Mouse (Mus musculus): ENCODE results near the gene Jup. TPM values are rescaled to one million over a fixed set of nuclear protein-coding genes. Genes with fewer than 3 reads are reported as not detected.

The Jup gene
- polyA plus RNA-seq, 1 experiment from 2014 or later, result 33.3 TPM

- H3K27me3 ChIP-seq (replicated peaks; ENCODE audit: control insufficient read depth, insufficient read depth, low read length), result no peaks in the 10 kb centered on the region
- ATAC-seq (no peak), DNase-seq (ENCODE audit: low spot score) (no peak)
- no peak overlapping the region for H3K9ac ChIP-seq (ENCODE audit: low read length)
- H3K27ac ChIP-seq (ENCODE audit: low read depth, low read length), result no peak overlapping the region
- no peak overlapping the region for H3K4me3 ChIP-seq (ENCODE audit: low read depth, low read length)
- peaks cover 3% of the 10 kb centered on the region; the same call in 1 of the 2 replicates for H3K4me1 ChIP-seq (ENCODE audit: control insufficient read depth, insufficient read depth, low read length)
- no peaks in the 10 kb centered on the region for H3K9me3 ChIP-seq (replicated peaks; ENCODE audit: control insufficient read depth, low read length)
- no peak overlapping the region for H3K4me2 ChIP-seq (ENCODE audit: low read length)
- WGBS, result 87% methylated on average over 2 of the region's 2 CpGs
- no peaks in the 10 kb centered on the region for H3K36me3 ChIP-seq (ENCODE audit: control insufficient read depth, insufficient read depth, low read length)
These were observed 5.1 kb upstream of the Jup start for GRCm38 (mm10) chr11:100402682-100403081.

GRCm38 (mm10) chr11:100402240-100402639 lies 4.7 kb upstream of the Jup start:
- WGBS, result 49% methylated on average over 6 of the region's 6 CpGs
- Histone ChIP-seq H3K36me3 (ENCODE audit: control insufficient read depth, insufficient read depth, low read length) (no peaks in the 10 kb centered on the region), H3K4me3 (ENCODE audit: low read depth, low read length) (no peak overlapping the region), H3K4me1 (ENCODE audit: control insufficient read depth, insufficient read depth, low read length) (peaks cover 3% of the 10 kb centered on the region; the same call in 1 of the 2 replicates), H3K4me2 (ENCODE audit: low read length) (no peak overlapping the region), H3K27me3 (replicated peaks; ENCODE audit: control insufficient read depth, insufficient read depth, low read length) (no peaks in the 10 kb centered on the region), H3K27ac (ENCODE audit: low read depth, low read length) (no peak overlapping the region), H3K9me3 (replicated peaks; ENCODE audit: control insufficient read depth, low read length) (no peaks in the 10 kb centered on the region), H3K9ac (ENCODE audit: low read length) (no peak overlapping the region)
- DNase-seq (ENCODE audit: low spot score) (no peak), ATAC-seq (no peak)

- H3K4me1 ChIP-seq (ENCODE audit: control insufficient read depth, insufficient read depth, low read length), result peaks cover 10% of the 10 kb centered on the region; the same call in 1 of the 2 replicates
- whole genome bisulfite sequencing, result 76% methylated on average over 6 of the region's 6 CpGs
- DNase-seq (ENCODE audit: low spot score), result no peak
These were observed 3.3 kb upstream of the Jup start for GRCm38 (mm10) chr11:100400842-100401241.

GRCm38 (mm10) chr11:100399727-100400538 lies 2.4 kb upstream of the Jup start:
- H3K27ac ChIP-seq (ENCODE audit: low read depth, low read length), result no peak overlapping the region
- DNase-seq (ENCODE audit: low spot score) (no peak), ATAC-seq (no peak)
- no peak overlapping the region for H3K4me2 ChIP-seq (ENCODE audit: low read length)
- H3K4me3 ChIP-seq (ENCODE audit: low read depth, low read length), result no peak overlapping the region
- H3K9ac ChIP-seq (ENCODE audit: low read length), result no peak overlapping the region
- no peaks in the 10 kb centered on the region for H3K36me3 ChIP-seq (ENCODE audit: control insufficient read depth, insufficient read depth, low read length)
- H3K9me3 ChIP-seq (replicated peaks; ENCODE audit: control insufficient read depth, low read length), result no peaks in the 10 kb centered on the region
- H3K4me1 ChIP-seq (ENCODE audit: control insufficient read depth, insufficient read depth, low read length), result peaks cover 13% of the 10 kb centered on the region; the same call in 1 of the 2 replicates
- WGBS, result 78% methylated on average over 12 of the region's 12 CpGs
- peaks cover 14% of the 10 kb centered on the region; the same call in 1 of the 2 replicates for H3K27me3 ChIP-seq (replicated peaks; ENCODE audit: control insufficient read depth, insufficient read depth, low read length)

More at GRCm38 (mm10) chr11:100400842-100401241, 3.3 kb upstream of the Jup start:
- no peak overlapping the region for H3K9ac ChIP-seq (ENCODE audit: low read length)
- H3K36me3 ChIP-seq (ENCODE audit: control insufficient read depth, insufficient read depth, low read length), result no peaks in the 10 kb centered on the region
- peaks cover 10% of the 10 kb centered on the region; the same call in 1 of the 2 replicates for H3K27me3 ChIP-seq (replicated peaks; ENCODE audit: control insufficient read depth, insufficient read depth, low read length)
- H3K27ac ChIP-seq (ENCODE audit: low read depth, low read length), result no peak overlapping the region
- H3K9me3 ChIP-seq (replicated peaks; ENCODE audit: control insufficient read depth, low read length), result no peaks in the 10 kb centered on the region
- H3K4me2 ChIP-seq (ENCODE audit: low read length), result no peak overlapping the region
- no peak for ATAC-seq
- no peak overlapping the region for H3K4me3 ChIP-seq (ENCODE audit: low read depth, low read length)

- H3K9ac ChIP-seq (ENCODE audit: low read length), result no peak overlapping the region
- H3K36me3 ChIP-seq (ENCODE audit: control insufficient read depth, insufficient read depth, low read length), result no peaks in the 10 kb centered on the region
- peaks cover 13% of the 10 kb centered on the region; the same call in 1 of the 2 replicates for H3K4me1 ChIP-seq (ENCODE audit: control insufficient read depth, insufficient read depth, low read length)
- no peak overlapping the region for H3K4me3 ChIP-seq (ENCODE audit: low read depth, low read length)
- H3K9me3 ChIP-seq (replicated peaks; ENCODE audit: control insufficient read depth, low read length), result no peaks in the 10 kb centered on the region
- H3K27ac ChIP-seq (ENCODE audit: low read depth, low read length), result no peak overlapping the region
- DNase-seq (ENCODE audit: low spot score) (no peak), ATAC-seq (no peak)
- H3K4me2 ChIP-seq (ENCODE audit: low read length), result no peak overlapping the region
- 81% methylated on average over 9 of the region's 9 CpGs for WGBS
- H3K27me3 ChIP-seq (replicated peaks; ENCODE audit: control insufficient read depth, insufficient read depth, low read length), result peaks cover 14% of the 10 kb centered on the region; the same call in 1 of the 2 replicates
These were observed 1.8 kb upstream of the Jup start for GRCm38 (mm10) chr11:100399320-100399719.

GRCm38 (mm10) chr11:100398517-100398916 lies 954 bp upstream of the Jup start:
- H3K9me3 ChIP-seq (replicated peaks; ENCODE audit: control insufficient read depth, low read length), result no peaks in the 10 kb centered on the region
- H3K4me3 ChIP-seq (ENCODE audit: low read depth, low read length), result no peak overlapping the region
- H3K4me1 ChIP-seq (ENCODE audit: control insufficient read depth, insufficient read depth, low read length), result peaks cover 13% of the 10 kb centered on the region; the same call in 1 of the 2 replicates
- peaks cover 14% of the 10 kb centered on the region; the same call in 1 of the 2 replicates for H3K27me3 ChIP-seq (replicated peaks; ENCODE audit: control insufficient read depth, insufficient read depth, low read length)
- H3K4me2 ChIP-seq (ENCODE audit: low read length), result no peak overlapping the region
- H3K9ac ChIP-seq (ENCODE audit: low read length), result no peak overlapping the region
- DNase-seq (ENCODE audit: low spot score) (no peak), ATAC-seq (no peak)
- no peaks in the 10 kb centered on the region for H3K36me3 ChIP-seq (ENCODE audit: control insufficient read depth, insufficient read depth, low read length)
- H3K27ac ChIP-seq (ENCODE audit: low read depth, low read length), result no peak overlapping the region
- 96% methylated on average over 7 of the region's 7 CpGs for WGBS

- H3K9me3 ChIP-seq (replicated peaks; ENCODE audit: control insufficient read depth, low read length), result no peaks in the 10 kb centered on the region
- DNase-seq (ENCODE audit: low spot score) (no peak), ATAC-seq (peak; percentile 24)
- peak overlapping the region; percentile 69 for H3K4me3 ChIP-seq (ENCODE audit: low read depth, low read length)
- peak overlapping the region; percentile 76 for H3K9ac ChIP-seq (ENCODE audit: low read length)
- WGBS, result 2% methylated on average over 42 of the region's 42 CpGs
- H3K4me1 ChIP-seq (ENCODE audit: control insufficient read depth, insufficient read depth, low read length), result peaks cover 12% of the 10 kb centered on the region; the same call in 1 of the 2 replicates
- H3K27ac ChIP-seq (ENCODE audit: low read depth, low read length), result 0 out of 2 replicates have a peak overlapping the region, but pooled peaks have one; percentile 39
- H3K27me3 ChIP-seq (replicated peaks; ENCODE audit: control insufficient read depth, insufficient read depth, low read length), result peaks cover 14% of the 10 kb centered on the region; the same call in 1 of the 2 replicates
- no peaks in the 10 kb centered on the region for H3K36me3 ChIP-seq (ENCODE audit: control insufficient read depth, insufficient read depth, low read length)
- H3K4me2 ChIP-seq (ENCODE audit: low read length), result peak overlapping the region; percentile 62
These were observed 520 bp downstream of the Jup start for GRCm38 (mm10) chr11:100396886-100397599.

- DNase-seq (ENCODE audit: low spot score), result no peak
- Histone ChIP-seq H3K9me3 (replicated peaks; ENCODE audit: control insufficient read depth, low read length) (no peaks in the 10 kb centered on the region), H3K27ac (ENCODE audit: low read depth, low read length) (no peak overlapping the region)
These were observed 1.5 kb downstream of the Jup start for GRCm38 (mm10) chr11:100395861-100396631.

More at GRCm38 (mm10) chr11:100395861-100396631, 1.5 kb downstream of the Jup start:
- H3K27me3 ChIP-seq (replicated peaks; ENCODE audit: control insufficient read depth, insufficient read depth, low read length), result peaks cover 14% of the 10 kb centered on the region; the same call in 1 of the 2 replicates
- H3K36me3 ChIP-seq (ENCODE audit: control insufficient read depth, insufficient read depth, low read length), result no peaks in the 10 kb centered on the region
- peaks cover 10% of the 10 kb centered on the region; the same call in 1 of the 2 replicates for H3K4me1 ChIP-seq (ENCODE audit: control insufficient read depth, insufficient read depth, low read length)
- peak overlapping the region; percentile 21 for H3K9ac ChIP-seq (ENCODE audit: low read length)
- WGBS, result 27% methylated on average over 17 of the region's 17 CpGs
- peak overlapping the region; percentile 62 for H3K4me2 ChIP-seq (ENCODE audit: low read length)
- peak overlapping the region; percentile 69 for H3K4me3 ChIP-seq (ENCODE audit: low read depth, low read length)
- ATAC-seq, result no peak

All from forebrain, embryonic 14.5 days (tissue).